Mouse (Mus musculus): ENCODE measurements around the gene Mcemp1. TPM values are rescaled to one million over a fixed set of nuclear protein-coding genes. Genes with fewer than 3 reads are reported as not detected.

Gene Mcemp1
- polyA plus RNA-seq, 1 experiment from 2014 or later, result 2.9 TPM

GRCm38 (mm10) chr8:3676131-3676992 is 10.8 kb downstream of the Mcemp1 start, which contains the start of gene Trappc5:
Gene Trappc5 (plus strand): TSS chr8:3676299.
- Histone ChIP-seq H3K9me3 (no peaks in the 10 kb centered on the region), H3K27ac (peak within 1 kb of the TSS; percentile 96), H3K27me3 (replicated peaks) (no peaks in the 10 kb centered on the region), H3K4me2 (peak within 1 kb of the TSS; percentile 63), H3K36me3 (peaks cover 25% of the 10 kb centered on the region), H3K9ac (peak within 1 kb of the TSS; percentile 86), H3K4me1 (peaks cover 11% of the 10 kb centered on the region; the same call in 1 of the 2 replicates), H3K4me3 (replicated peaks) (peak within 1 kb of the TSS; percentile 93)
- peak; percentile 87 for ATAC-seq (ENCODE audit: insufficient read depth, low FRiP score, low read depth)
- under 1% methylated on average over 61 of the region's 61 CpGs for WGBS

GRCm38 (mm10) chr8:3676993-3677579 is 11.5 kb downstream of the Mcemp1 start:
- ATAC-seq (ENCODE audit: insufficient read depth, low FRiP score, low read depth), result 0 out of 2 replicates have a peak, but pooled peaks have one; percentile 4
- peak overlapping the region; percentile 93 for H3K4me3 ChIP-seq (replicated peaks)
- peak overlapping the region; percentile 96 for H3K27ac ChIP-seq
- H3K27me3 ChIP-seq (replicated peaks), result no peaks in the 10 kb centered on the region
- no peaks in the 10 kb centered on the region for H3K9me3 ChIP-seq
- H3K9ac ChIP-seq, result peak overlapping the region; percentile 86
- peaks cover 25% of the 10 kb centered on the region for H3K36me3 ChIP-seq
- peak overlapping the region; percentile 63 for H3K4me2 ChIP-seq
- peaks cover 11% of the 10 kb centered on the region; the same call in 1 of the 2 replicates for H3K4me1 ChIP-seq
- WGBS, result 5% methylated on average over 15 of the region's 15 CpGs

GRCm38 (mm10) chr8:3678831-3679230 is 13.3 kb downstream of the Mcemp1 start:
- H3K36me3 ChIP-seq, result peaks cover 25% of the 10 kb centered on the region
- no peaks in the 10 kb centered on the region for H3K9me3 ChIP-seq
- no peaks in the 10 kb centered on the region for H3K27me3 ChIP-seq (replicated peaks)
- no peak overlapping the region for H3K9ac ChIP-seq
- no peak overlapping the region for H3K4me2 ChIP-seq
- no peak for ATAC-seq (ENCODE audit: insufficient read depth, low FRiP score, low read depth)
- peaks cover 11% of the 10 kb centered on the region; the same call in 1 of the 2 replicates for H3K4me1 ChIP-seq
- no peak overlapping the region for H3K4me3 ChIP-seq (replicated peaks)
- WGBS, result 95% methylated on average over 23 of the region's 23 CpGs
- H3K27ac ChIP-seq, result no peak overlapping the region

GRCm38 (mm10) chr8:3679236-3679635 is 13.7 kb downstream of the Mcemp1 start:
- WGBS, result 97% methylated on average over 23 of the region's 23 CpGs
- peaks cover 11% of the 10 kb centered on the region; the same call in 1 of the 2 replicates for H3K4me1 ChIP-seq
- H3K9ac ChIP-seq, result no peak overlapping the region
- no peaks in the 10 kb centered on the region for H3K9me3 ChIP-seq
- no peak overlapping the region for H3K4me2 ChIP-seq
- H3K36me3 ChIP-seq, result peaks cover 25% of the 10 kb centered on the region
- no peak for ATAC-seq (ENCODE audit: insufficient read depth, low FRiP score, low read depth)
- no peak overlapping the region for H3K4me3 ChIP-seq (replicated peaks)
- no peak overlapping the region for H3K27ac ChIP-seq
- H3K27me3 ChIP-seq (replicated peaks), result no peaks in the 10 kb centered on the region

GRCm38 (mm10) chr8:3679656-3680055 is 14.1 kb downstream of the Mcemp1 start:
- Histone ChIP-seq H3K4me3 (replicated peaks) (no peak overlapping the region), H3K36me3 (peaks cover 25% of the 10 kb centered on the region), H3K27me3 (replicated peaks) (no peaks in the 10 kb centered on the region), H3K9me3 (no peaks in the 10 kb centered on the region), H3K9ac (no peak overlapping the region), H3K4me2 (no peak overlapping the region), H3K4me1 (peaks cover 11% of the 10 kb centered on the region; the same call in 1 of the 2 replicates), H3K27ac (no peak overlapping the region)
- no peak for ATAC-seq (ENCODE audit: insufficient read depth, low FRiP score, low read depth)
- 80% methylated on average over 5 of the region's 5 CpGs for WGBS

GRCm38 (mm10) chr8:3682435-3682834 is 16.9 kb downstream of the Mcemp1 start:
- Histone ChIP-seq H3K9ac (no peak overlapping the region), H3K4me2 (no peak overlapping the region), H3K4me1 (peaks cover 9% of the 10 kb centered on the region; the same call in 1 of the 2 replicates), H3K4me3 (replicated peaks) (no peak overlapping the region), H3K27ac (no peak overlapping the region), H3K36me3 (peaks cover 25% of the 10 kb centered on the region), H3K9me3 (no peaks in the 10 kb centered on the region), H3K27me3 (replicated peaks) (no peaks in the 10 kb centered on the region)
- 83% methylated on average over 5 of the region's 5 CpGs for WGBS
- ATAC-seq (ENCODE audit: insufficient read depth, low FRiP score, low read depth), result no peak

GRCm38 (mm10) chr8:3683408-3684176 is 18.0 kb downstream of the Mcemp1 start:
- no peak overlapping the region for H3K4me3 ChIP-seq (replicated peaks)
- peaks cover 25% of the 10 kb centered on the region for H3K36me3 ChIP-seq
- H3K4me2 ChIP-seq, result no peak overlapping the region
- WGBS, result 72% methylated on average over 6 of the region's 6 CpGs
- H3K9me3 ChIP-seq, result no peaks in the 10 kb centered on the region
- no peak overlapping the region for H3K9ac ChIP-seq
- no peak overlapping the region for H3K27ac ChIP-seq
- ATAC-seq (ENCODE audit: insufficient read depth, low FRiP score, low read depth), result no peak
- 0 out of 2 replicates have a peak, but pooled peaks cover 6% of the 10 kb centered on the region for H3K4me1 ChIP-seq
- H3K27me3 ChIP-seq (replicated peaks), result no peaks in the 10 kb centered on the region

- 0 out of 2 replicates have a peak, but pooled peaks have one; percentile 29 for ATAC-seq (ENCODE audit: insufficient read depth, low FRiP score, low read depth)
- 0 out of 2 replicates have a peak, but pooled peaks cover under 1% of the 10 kb centered on the region for H3K4me1 ChIP-seq
Measured at GRCm38 (mm10) chr8:3684530-3684929, 19.0 kb downstream of the Mcemp1 start.

GRCm38 (mm10) chr8:3685422-3685821 is 19.9 kb downstream of the Mcemp1 start:
- WGBS, result 62% methylated on average over 5 of the region's 5 CpGs
- H3K27ac ChIP-seq, result no peak overlapping the region
- H3K4me3 ChIP-seq (replicated peaks), result no peak overlapping the region
- 0 out of 2 replicates have a peak, but pooled peaks cover 7% of the 10 kb centered on the region for H3K36me3 ChIP-seq
- ATAC-seq (ENCODE audit: insufficient read depth, low FRiP score, low read depth), result no peak
- no peaks in the 10 kb centered on the region for H3K27me3 ChIP-seq (replicated peaks)
- no peaks in the 10 kb centered on the region for H3K4me1 ChIP-seq
- no peaks in the 10 kb centered on the region for H3K9me3 ChIP-seq
- no peak overlapping the region for H3K4me2 ChIP-seq
- H3K9ac ChIP-seq, result no peak overlapping the region

More at GRCm38 (mm10) chr8:3684530-3684929, 19.0 kb downstream of the Mcemp1 start:
- Histone ChIP-seq H3K27ac (no peak overlapping the region), H3K9me3 (no peaks in the 10 kb centered on the region), H3K27me3 (replicated peaks) (no peaks in the 10 kb centered on the region), H3K4me3 (replicated peaks) (no peak overlapping the region), H3K36me3 (peaks cover 16% of the 10 kb centered on the region), H3K4me2 (no peak overlapping the region), H3K9ac (no peak overlapping the region)

- Histone ChIP-seq H3K4me1 (no peaks in the 10 kb centered on the region), H3K9ac (no peak overlapping the region), H3K36me3 (no peaks in the 10 kb centered on the region), H3K27ac (no peak overlapping the region), H3K4me3 (replicated peaks) (no peak overlapping the region), H3K9me3 (no peaks in the 10 kb centered on the region), H3K4me2 (no peak overlapping the region), H3K27me3 (replicated peaks) (no peaks in the 10 kb centered on the region)
- ATAC-seq (ENCODE audit: insufficient read depth, low FRiP score, low read depth), result no peak
- 73% methylated on average over 6 of the region's 6 CpGs for WGBS
Measured at GRCm38 (mm10) chr8:3687537-3687936, 22.0 kb downstream of the Mcemp1 start.

GRCm38 (mm10) chr8:3690774-3691173 is 25.2 kb downstream of the Mcemp1 start:
- Histone ChIP-seq H3K9me3 (no peaks in the 10 kb centered on the region), H3K4me1 (no peaks in the 10 kb centered on the region), H3K27me3 (replicated peaks) (no peaks in the 10 kb centered on the region), H3K27ac (no peak overlapping the region), H3K4me3 (replicated peaks) (no peak overlapping the region), H3K9ac (no peak overlapping the region), H3K36me3 (no peaks in the 10 kb centered on the region), H3K4me2 (no peak overlapping the region)
- no peak for ATAC-seq (ENCODE audit: insufficient read depth, low FRiP score, low read depth)
- 66% methylated on average over 3 of the region's 3 CpGs for WGBS

Measured in stomach, embryonic 15.5 days (tissue).